Mouse (Mus musculus) inflammation-experienced regulatory T-cells, adult 6 months (primary cell): Measurements from ENCODE around the gene 6030468B19Rik. TPM values are rescaled to one million over a fixed set of nuclear protein-coding genes. Genes with fewer than 3 reads are reported as not detected.
"Not testable (repeated sequence)": the region's sequence is repeated elsewhere in the genome, so short reads cannot be mapped to it uniquely, and the experiment has no call there.

Experiments used
- ATAC-seq: one replicate; pipeline ENCODE4 v1.8.0; 2017
- polyA plus RNA-seq, 3 experiments: library from polyadenylated mRNA; unstranded; fragments of 100-300 nt; shearing (Covaris generic); gene quantifications; one replicate each; pipeline ENCODE4 v1.2.1; 2017

Gene 6030468B19Rik
- polyA plus RNA-seq, 3 experiments from 2014 or later: 0.57 to 1.3 (median 1.3) TPM

DNA sequence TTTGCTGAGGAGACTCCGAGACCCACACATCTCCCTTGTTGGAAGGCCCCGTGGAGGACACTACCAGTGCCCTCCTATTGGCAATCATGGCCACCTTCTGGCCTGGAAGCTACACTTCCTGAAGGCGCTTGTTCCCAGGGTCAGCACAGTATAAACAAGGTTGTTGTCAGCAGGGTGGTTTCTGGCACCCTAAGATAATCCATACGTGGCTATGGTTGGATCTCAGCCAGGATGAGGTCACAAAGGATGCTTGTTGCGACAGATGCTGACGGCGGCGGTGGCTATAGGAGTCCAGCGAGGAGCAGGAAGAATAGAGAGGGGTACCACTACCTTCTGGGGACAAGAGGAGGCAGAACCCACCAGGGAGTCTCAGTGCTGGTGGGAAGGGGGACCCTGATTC lies 32.9 kb downstream of the 6030468B19Rik start:
- no peak for ATAC-seq

DNA sequence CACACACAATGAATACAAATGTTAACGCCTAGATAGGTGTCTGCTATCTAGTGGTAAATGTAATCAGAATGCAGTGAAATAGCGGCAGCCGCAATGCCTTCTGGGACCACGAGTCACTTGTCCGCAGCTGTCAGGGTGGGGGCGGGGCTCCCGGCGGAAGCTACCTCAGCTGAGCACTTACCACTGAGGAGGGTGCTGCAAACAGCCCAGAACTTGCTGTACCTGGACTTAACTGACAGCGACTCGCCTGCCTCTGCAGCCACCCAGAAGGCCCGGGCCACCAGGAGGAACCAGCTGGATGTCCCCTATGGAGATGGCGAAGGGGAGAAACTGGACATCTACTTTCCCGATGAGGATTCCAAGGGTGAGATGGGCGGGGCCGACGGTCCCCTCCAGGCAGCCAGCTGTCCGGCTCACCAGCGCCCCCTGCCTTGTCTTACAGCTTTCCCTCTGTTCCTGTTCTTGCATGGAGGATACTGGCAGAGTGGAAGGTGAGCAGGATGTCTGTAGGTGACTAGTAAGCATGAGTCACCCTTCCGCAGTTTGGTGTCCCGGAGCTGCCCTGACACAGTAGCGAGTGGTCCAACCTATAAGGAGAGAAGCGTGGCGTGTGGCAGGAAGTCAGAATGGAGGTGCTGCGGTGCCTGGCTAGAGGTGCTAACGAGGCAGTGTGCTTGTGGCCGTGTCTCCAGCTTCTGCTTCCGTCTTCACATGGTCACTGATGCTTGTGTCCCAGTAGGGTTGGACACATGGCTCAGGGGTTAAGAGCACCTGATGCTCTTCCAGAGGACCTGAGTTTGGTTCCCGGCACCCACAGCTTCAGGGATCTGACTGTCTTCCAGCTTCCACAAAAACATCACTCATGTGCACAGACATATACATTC lies 34.9 kb downstream of the 6030468B19Rik start:
- ATAC-seq: peak; percentile 90

DNA sequence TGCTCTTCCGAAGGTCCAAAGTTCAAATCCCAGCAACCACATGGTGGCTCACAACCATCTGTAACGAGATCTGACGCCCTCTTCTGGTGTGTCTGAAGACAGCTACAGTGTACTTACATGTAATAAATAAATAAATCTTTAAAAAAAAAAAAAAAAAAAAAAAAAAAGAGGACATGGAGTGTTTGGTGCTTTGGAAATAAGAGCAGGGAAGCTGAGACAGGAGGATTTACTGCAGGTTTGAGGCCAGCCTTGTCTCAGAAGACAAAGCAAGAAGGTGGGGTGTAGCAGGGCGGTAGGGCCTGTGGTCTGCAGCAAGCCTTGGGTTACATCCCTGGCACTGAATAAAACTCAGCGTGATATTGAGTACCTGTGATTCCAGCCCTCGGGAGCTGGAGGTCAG lies 36.0 kb downstream of the 6030468B19Rik start:
- not testable (repeated sequence) for ATAC-seq

DNA sequence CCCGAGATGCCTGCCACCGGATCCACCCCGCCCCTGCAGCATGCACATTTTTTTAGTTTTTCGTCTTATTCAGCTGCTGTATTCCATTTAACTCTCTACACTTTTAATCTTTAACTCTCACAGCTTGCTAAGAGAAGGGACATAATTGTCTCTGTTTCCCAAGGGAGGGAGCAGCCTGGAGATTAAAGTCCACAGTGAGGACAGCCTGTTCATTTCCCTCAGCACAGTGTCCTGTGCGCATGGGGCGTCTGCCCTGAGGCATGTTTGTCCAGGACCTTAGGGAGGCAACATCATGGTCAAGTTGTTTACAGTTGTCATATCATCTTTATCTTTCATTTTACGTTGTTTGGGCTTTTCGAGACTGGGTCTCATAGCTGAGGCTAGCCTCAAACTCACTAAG lies 36.6 kb downstream of the 6030468B19Rik start:
- ATAC-seq: no peak

DNA sequence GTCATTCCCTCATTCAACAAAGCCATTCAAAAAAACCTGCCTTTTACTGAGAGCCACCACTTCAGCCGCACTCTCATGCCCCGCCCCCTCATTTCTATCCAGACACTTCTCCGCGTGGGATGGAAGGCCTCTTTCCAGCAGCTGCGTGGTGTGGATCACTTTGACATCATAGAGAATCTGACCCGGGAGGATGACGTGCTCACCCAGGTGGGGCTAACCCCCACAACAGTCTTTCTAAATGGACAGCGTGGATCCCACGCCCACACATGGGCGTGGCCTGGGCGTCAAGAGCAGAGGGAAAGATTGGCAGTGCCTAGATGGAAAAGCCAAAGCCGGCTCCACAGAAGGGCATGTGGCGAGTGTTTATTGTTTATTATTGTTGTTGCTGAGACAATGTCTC lies 38.8 kb downstream of the 6030468B19Rik start:
- no peak for ATAC-seq

DNA sequence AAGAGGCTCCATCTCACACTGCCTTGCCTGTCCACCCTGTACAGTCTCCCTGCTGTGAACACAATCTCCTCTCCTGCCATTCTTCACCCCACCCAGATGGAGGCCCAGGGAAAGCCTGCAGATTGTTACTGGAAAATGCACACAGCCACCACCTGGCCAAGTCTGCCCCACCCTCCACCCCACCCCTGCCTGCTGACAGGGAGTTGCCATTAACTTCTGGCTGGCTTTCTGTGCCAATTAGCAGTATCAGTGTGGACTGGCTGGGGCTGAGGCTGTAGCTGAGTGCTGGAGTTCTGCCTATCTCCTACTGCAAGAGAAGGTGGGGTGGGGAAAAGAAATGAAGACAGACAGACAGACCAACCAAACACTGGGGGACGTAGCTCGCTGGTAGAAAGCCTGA lies 41.1 kb downstream of the 6030468B19Rik start:
- no peak for ATAC-seq

DNA sequence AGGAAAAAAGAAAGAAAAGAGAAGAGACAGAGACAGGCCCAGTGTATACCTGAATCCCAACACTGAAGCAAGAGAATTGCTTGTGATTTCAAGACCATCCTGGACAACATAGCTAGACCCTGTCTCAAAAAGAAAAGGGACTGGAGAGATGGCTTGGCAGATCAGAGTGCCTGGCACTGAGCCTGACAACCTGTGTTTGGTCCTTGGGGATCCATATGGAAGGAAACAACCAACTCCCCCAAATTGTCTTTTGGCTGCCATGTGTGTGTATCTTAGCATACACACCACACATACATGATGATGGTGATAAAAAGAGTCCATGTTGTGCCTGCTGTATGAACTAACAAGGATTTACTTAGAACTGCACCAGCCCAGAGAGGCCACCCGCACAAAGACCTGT lies 41.6 kb downstream of the 6030468B19Rik start:
- ATAC-seq: no peak

DNA sequence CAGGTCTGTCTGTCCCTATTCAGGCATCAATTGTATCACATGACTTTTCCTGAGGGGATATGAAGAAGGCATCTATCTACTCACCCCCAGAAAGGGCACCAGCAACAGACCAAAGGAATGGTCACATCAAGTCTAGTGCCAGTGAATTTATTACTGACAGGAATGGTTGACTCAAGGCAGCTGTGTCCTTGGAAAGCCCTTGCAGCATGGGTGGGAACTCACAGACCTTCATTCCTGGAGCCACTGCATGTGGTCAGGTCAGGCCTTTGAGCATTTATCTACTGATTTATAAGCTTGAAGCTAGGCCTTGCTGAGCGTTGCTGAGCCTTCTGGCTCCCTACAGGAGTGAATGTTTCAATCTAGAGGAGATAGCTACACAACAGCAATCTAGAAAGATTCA lies 43.5 kb downstream of the 6030468B19Rik start:
- ATAC-seq: no peak

DNA sequence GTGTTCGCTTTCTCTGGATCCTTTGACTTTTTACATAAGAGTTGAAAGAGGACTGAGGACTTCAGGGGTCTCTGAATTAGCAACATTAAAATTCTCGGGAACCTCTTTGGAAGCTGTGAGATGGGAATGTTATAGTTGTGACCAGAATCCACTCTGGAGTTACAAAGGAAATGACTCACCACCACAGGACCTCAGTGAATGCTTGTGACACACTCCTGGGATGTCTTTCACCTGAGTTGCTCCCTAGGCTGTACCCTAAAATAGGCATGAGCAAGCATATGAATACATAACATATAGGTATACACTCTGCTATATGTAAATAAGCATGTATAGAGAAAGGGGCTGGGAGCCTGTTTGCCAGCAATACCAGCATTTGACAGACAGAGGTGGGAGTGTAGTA lies 46.0 kb downstream of the 6030468B19Rik start:
- ATAC-seq: no peak

DNA sequence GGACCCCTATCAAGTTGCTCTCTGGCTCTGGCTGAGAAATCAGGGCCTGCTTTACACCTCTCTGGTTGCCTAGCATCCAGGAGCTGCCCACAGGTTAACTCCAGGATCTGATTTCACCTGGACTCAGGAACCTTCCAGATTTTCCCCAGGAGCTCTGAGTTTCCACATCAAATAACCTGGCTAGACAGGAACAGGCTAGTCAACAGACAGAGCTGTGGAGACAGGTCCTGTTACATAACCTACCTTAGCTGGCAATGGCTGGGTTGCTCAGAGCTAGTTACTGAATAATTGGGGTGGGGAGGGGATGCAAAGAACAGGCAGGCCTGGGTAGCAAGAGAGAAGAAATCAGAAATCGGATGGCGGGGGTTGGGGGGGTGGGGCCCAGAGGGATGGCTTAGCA lies 47.5 kb downstream of the 6030468B19Rik start:
- ATAC-seq: no peak

DNA sequence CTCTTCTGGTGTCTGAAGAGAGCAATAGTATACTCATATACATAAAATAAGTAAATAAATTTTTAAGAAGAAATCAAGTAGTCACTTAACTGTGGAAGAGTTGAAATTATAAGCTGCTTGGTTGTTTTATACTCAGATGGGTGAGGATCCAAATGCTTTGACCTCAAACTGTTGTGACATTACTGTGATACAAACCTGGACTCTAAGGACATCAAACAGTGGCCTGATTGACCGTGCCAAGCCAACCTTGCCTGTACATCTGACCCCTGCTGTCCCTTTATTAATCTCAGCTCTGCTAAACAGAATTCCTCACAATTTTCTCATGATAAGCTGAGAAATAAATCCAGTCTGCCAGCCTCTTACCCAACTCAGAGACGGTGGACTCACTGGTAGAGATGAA lies 48.2 kb downstream of the 6030468B19Rik start:
- no peak for ATAC-seq

DNA sequence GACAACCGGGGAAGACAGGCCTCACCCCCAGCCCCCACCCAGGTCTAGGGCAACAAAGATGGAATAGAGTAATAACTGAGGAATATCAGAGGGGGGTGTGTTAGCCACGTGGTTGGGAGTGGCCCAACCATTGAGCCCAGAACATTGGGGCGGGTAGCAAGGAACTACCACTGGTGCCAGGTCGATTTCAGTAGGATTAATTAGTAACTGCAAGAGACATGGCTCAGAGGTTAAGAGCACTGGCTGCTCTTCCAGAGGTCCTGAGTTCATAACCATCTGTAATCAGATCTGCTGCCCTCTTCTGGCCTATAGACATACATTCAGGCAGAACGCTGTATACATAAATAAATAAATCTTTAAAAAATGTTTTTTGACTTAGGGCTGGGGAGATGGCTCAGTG lies 49.2 kb downstream of the 6030468B19Rik start:
- no peak for ATAC-seq

DNA sequence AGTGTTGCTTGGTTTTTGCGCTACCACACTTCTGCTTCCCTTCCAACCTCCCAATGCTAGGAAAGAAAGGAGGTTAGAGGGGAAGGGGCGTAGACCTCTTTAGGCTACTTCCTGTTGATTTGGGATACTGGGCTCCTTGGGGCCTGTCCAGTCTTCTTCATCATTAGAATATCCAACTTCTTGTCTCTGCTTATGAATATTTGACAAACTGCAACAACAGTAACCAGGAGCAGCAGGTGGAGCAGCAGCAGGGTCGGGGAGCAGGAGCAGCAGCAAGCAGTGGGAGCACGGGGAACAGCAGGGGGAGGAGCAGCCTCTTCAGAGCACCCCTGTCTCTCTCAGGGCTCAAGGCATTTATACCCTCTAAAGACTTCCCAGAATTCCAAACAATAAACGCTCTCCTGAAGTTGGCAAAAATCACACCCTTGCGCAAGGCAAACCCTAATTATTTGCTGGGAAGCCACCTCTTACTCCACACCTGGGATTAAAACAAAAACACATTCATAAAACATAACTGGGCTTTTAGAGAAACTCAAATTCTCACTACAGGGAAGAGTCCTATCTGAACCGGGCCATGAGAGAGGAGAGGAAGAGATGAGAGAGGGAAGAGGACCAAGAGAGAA lies 50.2 kb downstream of the 6030468B19Rik start:
- no peak for ATAC-seq

DNA sequence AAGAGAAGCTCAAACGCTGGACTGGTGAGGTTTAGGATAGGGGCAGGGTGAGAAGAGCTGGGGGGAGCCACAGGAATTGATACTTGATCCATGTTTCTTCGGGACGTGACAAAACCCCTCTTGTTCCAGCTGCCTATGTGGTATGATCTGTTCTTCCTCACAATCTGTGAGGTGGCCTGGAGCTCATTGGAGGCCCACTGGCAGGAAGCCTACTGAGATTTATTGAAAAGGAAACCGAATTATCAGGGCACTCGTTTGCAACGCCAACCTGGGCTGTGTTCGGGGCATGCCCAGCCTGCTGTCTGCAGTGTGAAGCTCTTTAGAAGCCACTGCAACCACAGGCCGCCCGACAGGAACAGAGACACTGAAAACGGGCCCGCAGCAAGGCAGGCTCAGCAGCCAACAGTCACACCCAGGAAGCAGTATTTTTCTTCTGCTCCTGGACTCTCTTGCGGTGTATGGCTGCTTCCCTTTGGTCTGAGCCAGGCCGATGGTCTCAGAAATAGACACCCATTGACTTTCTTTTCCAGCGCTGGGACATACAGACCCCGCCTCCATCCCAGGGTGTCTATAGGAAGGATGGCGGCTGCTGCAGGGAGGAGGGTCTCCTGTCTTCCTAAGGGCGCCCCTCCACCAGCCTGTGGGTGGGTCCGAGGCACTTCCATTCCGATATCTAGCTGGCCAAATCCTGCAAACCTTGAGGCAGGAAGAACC lies 51.0 kb downstream of the 6030468B19Rik start:
- ATAC-seq: peak; percentile 65

DNA sequence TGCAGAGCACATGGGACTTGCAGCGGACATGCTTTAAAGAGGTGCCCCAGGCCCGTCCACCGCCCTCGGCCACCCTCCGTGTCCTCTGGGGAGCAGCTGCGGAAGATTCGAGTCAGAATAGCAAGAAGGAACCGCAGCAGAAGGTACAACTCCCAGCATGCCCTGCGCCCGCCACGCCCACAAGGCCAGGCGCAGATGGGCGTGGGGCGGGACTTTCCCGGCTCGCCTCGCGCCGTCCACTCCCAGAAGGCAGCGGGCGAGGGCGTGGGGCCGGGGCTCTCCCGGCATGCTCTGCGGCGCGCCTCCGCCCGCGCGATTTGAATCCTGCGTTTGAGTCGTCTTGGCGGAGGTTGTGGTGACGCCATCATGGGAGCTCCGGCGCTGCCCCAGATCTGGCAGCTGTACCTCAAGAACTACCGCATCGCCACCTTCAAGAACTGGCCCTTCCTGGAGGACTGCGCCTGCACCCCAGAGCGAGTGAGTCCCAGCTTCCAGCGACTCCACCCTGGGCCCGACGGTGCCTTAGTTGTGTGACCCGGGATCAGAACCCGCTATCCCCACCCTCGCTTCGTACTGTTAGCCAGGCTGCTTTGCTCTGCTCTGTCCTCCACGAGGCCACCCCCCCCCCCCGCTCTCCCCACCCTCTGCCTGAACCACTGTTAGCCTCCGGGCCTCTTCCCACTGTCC lies 51.7 kb downstream of the 6030468B19Rik start, which contains the start of gene Birc5:
Gene Birc5, plus strand, starts transcription at position 267 of the 687 bp plus-strand sequence.
- ATAC-seq: peak; percentile 91

DNA sequence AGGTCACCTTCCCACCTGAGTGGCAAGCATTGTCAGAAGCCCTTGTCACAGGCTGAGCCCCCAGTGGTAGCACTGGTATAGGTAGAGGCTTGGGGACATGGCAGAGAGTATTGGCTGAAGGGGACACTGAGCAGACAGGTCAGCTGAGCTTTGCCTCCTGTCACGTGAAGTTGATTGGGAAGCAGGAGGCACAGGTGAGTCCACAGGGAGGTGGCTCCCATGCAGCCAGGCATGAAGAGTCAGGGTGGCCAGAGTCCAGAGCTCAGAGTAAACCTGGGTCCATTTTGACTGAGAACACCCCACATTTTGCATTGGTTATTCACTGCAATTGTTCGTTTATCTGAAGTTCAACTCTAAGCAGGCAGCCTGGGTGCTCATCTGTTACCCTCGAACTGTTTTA lies 55.4 kb downstream of the 6030468B19Rik start:
- ATAC-seq: no peak

DNA sequence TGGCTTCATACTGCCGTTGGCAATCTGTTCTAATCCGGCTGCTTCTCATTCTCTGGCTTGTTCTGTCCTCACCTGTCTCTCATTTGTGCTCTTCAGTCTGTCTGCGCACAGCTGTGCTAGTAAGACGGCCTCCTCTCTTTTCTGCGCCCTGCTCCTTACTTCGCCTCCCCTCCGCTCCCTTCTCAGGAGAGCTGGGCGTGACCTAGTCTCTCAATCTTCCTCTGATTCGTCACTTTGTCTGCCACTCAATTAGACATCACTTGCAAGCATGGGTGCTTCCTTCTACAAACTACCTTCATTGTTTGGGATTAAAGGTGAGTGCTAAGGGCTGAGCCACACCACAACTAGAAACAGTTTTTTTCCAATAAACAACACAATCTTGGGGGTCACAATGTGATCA lies 56.8 kb downstream of the 6030468B19Rik start:
- no peak for ATAC-seq

DNA sequence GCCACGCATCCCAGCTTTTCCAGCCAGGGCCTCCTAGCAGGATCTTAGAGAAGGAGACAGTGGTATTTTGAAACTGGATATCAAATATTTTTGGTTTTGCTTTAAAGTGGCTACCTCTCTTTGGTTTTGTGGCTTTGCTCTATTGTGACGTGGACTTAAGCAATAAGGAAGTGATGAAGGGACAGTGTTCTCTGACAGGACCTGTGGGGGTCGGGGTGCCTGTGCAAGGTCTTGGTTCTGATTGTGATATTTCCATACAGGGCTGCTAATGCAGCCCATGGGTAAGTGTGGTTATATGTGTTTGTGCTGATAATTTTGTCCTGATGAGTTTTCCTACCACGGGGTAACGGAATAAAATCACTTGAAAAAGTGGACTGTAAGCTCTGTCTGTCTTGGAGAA lies 57.9 kb downstream of the 6030468B19Rik start:
- ATAC-seq: no peak

DNA sequence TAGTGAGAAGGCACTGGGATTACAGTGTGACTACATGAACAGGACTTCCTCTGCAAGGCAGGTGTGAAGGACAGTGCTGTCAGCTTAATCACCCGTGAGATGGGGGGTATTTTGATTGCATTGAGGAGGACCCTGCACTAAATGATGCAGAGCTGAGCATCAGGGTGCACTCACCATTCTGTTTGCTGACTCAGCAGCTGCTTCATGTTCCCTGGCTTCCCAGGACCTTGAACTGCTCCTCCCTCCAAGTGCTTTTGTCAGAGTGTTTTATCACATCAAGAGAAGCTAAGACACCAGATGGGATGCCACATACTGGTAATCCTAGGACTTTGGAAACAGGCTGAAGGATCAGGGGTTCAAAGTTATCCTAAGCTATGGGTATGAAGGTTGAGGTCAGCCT lies 58.5 kb downstream of the 6030468B19Rik start:
- no peak for ATAC-seq
